Mouse (Mus musculus): ENCODE measurements around the gene Stard3.

The Stard3 gene

DNA sequence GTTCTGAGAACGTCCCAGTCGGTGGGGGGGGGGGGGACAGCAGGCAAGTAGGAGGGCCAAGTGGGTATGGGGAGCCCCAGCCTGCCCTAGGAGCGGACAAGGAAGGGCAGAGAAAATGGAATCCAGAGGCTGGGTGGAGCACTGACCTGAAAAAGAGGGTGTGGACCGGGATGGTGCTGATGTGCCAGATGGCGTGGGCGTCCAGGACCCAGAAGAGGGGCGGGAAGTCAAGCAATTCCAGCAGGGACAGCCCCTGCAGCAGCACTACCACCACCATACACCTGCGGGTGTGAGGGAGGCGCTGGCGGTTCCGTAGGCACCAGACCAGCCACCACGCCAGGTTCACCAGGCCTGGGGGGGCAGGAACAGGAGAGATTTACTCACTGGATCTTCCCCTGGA is 32.0 kb downstream of the Stard3 start:
- DNase-seq (ENCODE audit: extremely low read depth, insufficient read length, low spot score) = no peak

DNA sequence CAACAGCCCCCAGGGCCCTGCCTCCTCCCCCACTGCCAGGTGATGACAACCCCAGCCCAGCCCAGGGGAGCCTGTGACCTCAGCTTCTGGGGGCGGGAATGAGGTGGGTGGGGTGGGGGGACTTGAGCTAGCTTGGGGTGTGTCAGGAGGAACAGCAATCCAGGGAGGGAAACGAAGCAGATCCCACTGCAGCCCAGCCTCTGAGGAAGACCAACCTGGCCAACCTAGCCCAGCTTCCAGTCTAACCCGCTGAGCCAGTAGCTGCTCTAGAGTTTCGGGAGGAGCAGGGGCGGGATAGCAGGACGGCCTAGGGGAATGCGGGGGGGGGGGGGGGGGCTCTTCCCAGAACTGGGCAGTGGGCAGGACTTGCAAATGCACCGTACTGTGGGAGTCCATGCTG is 33.9 kb downstream of the Stard3 start:
- no peak for DNase-seq (ENCODE audit: extremely low read depth, insufficient read length, low spot score)

DNA sequence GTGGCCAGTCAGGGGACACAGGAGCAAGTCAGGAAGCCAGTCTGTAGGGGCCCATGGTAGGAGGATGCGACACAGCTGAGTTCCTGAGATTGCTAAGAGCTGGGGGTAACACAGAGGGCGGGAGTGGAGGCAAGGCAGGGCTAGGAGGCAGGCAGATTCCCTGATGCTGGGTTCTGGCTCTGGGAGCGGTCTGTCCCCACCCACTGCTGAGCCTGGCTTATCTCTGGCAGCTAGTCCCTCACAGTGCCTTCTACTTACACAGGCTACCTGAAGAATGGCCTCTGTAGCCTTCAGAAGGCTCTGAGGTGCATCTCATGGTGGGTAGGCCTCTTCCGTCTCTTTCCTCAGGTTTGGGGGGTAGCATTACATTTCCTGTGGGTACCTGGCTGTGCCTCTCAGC is 34.5 kb downstream of the Stard3 start:
- no peak for DNase-seq (ENCODE audit: extremely low read depth, insufficient read length, low spot score)

DNA sequence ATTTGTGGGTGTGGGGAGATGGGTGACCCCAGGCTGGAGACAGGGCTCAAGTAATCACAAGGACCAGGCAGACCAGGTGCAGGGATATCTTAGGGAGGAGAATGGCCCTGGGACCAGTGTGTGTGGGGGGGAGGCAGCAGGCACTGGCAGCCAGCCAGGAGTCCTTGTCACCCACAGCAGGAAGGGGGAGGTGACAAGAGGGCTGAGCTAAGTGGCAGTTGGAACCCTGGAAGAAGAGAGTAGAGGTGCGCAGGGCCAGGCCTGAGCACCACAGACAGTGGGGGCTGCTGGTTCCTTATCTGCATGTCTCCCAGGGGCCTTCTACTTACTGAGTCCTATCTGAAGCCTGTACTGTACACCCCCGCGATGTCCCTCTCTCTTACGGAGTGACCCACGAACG is 35.1 kb downstream of the Stard3 start:
- no peak for DNase-seq (ENCODE audit: extremely low read depth, insufficient read length, low spot score)

DNA sequence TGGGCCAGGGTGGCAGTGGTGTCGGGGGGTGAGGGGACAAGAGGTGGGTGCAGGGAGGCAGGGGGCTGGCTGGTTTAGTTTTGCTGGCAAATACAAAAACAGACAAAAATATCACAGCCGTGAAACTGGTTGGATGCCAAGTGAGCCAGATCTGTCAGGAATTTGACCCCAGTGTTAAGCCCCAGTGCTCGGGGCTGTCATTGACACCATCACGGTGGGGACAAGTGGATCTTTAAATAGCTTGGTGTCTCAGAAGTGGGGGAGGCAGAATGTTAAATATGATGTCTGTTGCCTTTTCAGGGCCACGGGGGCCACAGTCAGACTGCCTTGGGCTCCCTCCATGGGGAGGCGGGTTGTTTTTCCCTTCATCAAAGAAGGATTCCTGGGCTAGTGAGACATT is 36.1 kb downstream of the Stard3 start:
- no peak for DNase-seq (ENCODE audit: extremely low read depth, insufficient read length, low spot score)

DNA sequence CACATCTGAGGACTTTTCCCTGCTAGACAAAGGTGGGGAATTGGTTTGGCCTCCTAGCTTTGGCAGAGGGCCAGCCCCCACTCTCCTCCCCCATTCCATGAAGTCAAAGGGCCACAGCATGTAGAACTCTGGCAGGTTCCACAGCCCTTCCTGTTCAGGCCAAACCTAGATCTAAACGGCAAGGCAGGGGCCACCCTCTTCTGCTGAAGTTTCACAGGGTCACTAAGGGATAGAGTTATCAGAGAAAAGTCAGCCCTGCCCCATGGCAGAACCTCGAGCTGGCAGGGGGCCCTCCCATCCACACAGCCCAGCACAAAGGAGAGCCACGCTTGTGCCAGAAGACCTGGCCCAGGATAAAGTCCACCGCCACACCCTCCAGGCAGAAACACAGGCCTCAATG is 36.9 kb downstream of the Stard3 start:
- DNase-seq (ENCODE audit: extremely low read depth, insufficient read length, low spot score) = no peak

DNA sequence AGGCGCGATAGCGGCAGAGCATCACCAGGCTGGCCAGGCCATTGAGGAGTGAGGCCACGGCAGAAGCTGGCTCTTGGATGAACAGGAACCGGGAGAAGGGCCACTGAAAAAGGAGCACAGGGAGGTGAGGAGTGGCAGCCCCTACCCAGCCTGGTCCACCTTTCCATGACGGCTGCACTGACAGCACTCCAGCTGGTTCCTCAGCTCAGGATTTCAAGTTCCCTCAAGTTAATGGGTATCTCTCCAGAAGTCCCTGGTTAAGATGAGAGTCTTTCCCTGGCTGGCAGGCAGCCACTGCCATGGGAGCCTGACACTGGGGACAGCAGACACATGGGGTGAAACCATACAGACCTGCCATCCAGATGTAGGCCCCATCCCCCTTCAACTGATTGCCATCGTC is 39.8 kb downstream of the Stard3 start:
- DNase-seq (ENCODE audit: extremely low read depth, insufficient read length, low spot score) = no peak

DNA sequence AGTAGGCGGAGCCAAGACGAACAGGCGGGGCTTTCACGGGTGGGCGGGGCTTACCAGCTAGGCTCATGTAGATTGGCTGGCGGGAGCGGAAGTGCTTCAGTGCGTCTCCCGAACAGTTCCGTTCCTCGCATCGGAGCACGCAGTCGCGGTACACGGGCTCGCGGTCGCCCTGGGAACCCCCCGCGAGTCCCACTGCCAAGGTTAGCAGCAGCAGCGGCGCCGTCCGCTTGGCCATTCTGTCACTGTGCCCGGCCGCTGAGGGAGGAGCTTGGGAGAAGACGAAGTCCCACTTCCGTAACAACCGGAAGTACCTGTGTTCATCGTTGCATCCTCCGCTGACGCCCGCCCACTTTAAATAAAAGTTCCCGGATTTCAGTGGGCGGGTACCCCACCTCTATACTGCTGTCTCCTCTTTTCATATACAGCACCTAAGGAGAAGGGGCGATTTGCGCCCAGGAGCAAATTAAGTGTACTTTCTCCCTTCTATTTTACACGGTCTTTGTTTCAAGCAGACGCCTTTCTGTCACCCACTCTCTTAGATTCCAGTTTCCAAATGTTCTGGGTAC is 42.1 kb downstream of the Stard3 start, which contains the start of gene Pgap3:
Gene Pgap3, minus strand, starts transcription at position 330 of the 566 bp plus-strand sequence.
- DNase-seq (ENCODE audit: extremely low read depth, insufficient read length, low spot score) = peak; percentile 98

DNA sequence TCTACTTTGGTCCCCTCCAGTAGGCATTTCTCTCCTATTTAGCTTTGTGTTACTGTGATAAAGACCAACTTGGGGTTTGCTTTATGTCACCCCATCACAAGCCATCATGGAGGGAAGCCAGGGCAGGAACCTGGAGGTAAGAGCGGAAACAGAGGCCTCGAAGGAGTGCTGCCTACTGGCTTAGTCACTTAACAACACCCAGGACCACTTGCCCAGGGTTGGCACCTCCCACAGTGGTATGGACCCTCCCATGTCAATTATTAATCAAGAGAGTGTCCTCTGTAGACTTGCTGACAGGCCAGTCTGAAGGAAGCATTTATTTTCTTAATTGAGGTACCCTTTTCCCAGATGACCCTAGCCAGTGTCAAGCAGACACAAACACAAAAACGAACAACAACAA is 42.6 kb downstream of the Stard3 start:
- no peak for DNase-seq (ENCODE audit: extremely low read depth, insufficient read length, low spot score)

DNA sequence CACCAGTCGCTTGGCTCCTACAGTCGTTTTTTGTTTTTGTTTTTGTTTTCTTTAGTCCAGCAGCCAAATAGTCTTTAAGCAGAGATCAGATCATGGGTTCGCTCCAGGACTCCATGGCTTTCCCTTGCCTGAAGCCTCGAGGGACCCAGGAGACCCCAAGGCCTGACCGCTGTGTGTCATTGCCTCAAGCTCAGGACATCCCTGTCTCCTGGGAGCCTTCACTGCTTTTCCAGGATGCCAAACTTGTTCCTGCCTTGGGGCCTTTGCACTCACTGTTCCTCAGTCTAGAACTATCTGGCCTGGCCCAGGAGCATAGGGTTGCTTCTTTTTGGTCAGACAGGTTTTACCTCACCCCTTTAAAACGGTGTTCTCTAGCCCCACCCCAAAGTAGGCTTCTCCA is 48.5 kb downstream of the Stard3 start:
- no peak for DNase-seq (ENCODE audit: extremely low read depth, insufficient read length, low spot score)

DNA sequence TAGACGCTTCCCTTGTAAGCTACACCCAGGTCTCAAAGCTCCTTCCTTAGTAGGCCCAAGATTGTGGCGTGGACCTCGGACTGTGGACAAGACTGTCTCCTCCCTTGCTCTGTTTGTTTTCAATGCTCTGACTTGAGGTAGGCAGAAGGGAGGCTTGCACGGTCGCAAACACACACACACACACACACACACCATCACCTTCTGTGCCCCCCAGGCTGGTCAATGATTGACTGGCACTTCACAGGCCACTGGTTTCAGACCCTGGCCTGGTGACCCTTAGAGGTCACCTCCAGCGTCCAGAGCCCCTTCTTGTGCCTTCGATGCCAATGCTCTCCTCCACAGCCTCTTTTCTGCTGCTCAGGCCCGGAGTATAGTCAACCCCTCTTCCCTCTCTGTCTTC is 50.7 kb downstream of the Stard3 start:
- no peak for DNase-seq (ENCODE audit: extremely low read depth, insufficient read length, low spot score)

DNA sequence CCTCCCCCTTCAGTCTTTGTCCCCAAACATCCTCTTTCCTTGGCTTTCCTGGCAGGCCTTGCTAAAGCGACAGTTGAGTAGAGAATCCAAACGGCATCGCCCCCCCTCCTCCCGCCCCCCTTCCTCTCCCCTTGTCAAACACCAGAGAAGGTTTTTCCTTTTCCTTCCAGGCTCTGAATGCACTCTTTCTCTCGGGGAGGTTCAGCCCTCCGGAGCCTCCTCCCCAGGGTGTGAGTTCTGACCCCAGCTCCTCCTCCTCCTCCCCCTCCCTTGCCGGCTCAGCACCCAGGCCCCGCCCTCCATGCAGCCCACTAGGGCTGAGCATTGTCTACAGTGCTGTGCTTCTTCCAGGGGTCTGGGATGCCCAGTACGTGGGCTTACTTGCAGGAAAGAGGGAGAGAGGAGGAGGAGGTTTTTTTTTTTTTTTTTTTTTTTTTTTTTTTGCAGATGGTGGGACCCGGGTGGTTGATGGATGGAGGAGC is 51.2 kb downstream of the Stard3 start:
- no peak for DNase-seq (ENCODE audit: extremely low read depth, insufficient read length, low spot score)

DNA sequence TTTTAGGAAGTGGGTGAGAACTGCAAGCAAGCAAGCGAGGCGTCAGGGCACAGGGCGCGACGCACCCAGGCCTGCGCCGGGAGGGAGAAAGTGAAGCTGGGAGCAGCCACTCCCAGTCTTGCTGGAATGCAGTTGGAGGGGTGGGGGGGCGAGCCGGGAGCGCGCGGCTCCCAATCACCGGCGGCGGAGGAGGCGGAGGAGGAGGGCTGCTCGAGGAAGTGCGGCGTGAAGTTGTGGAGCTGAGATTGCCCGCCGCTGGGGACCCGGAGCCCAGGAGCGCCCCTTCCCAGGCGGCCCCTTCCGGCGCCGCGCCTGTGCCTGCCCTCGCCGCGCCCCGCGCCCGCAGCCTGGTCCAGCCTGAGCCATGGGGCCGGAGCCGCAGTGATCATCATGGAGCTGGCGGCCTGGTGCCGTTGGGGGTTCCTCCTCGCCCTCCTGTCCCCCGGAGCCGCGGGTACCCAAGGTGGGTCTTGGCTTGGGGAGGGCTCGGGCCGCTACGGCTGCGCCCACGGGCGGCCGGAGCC is 54.2 kb downstream of the Stard3 start, which contains the start of gene Erbb2:
Gene Erbb2, plus strand, starts transcription at position 198 of the 524 bp plus-strand sequence.
- DNase-seq (ENCODE audit: extremely low read depth, insufficient read length, low spot score) = peak; percentile 94

DNA sequence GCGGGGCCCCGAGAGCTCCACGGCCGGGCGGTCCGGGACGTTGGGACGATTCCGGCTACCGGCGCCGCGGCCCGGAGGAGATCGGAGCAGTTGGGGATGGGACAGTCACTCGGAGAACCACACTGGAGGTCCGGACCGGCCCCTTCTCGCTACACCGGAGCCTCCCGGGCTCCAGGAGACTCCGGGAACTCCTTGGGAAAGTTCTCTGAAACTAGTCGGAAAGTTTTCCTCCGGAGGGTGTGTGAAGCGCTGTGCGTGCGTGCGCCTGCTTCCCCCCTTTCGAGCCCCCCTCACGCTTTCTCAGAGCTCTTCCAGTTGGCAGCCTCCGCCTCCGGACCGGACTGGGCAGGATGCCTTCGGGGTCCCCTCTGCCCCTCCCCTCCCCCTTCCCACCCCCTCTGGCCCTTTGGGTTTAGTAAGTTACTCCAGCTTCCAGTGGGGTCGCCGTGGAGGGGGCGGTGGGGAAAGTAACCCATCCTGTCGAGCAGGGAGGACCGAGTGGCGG is 54.7 kb downstream of the Stard3 start:
- DNase-seq (ENCODE audit: extremely low read depth, insufficient read length, low spot score) = peak; percentile 61

DNA sequence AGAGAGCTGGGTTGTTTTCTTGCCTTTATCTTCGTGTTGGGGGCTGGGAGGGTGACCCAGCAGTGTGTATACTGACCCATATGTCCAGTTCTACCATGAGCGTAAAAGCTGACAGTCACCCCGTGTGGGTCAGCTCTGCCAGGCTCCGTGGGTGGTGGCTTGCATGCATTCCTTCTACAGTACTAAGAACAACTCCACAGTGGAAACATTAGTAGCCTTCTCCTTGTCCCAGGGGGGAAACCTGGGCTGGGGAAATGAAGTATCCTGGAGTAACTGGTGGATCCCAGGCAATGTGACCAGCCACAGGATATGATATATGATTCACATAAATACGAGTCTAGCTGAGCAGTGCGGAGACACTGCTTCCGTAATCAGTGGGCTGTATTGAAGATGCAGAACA is 55.6 kb downstream of the Stard3 start:
- no peak for DNase-seq (ENCODE audit: extremely low read depth, insufficient read length, low spot score)

DNA sequence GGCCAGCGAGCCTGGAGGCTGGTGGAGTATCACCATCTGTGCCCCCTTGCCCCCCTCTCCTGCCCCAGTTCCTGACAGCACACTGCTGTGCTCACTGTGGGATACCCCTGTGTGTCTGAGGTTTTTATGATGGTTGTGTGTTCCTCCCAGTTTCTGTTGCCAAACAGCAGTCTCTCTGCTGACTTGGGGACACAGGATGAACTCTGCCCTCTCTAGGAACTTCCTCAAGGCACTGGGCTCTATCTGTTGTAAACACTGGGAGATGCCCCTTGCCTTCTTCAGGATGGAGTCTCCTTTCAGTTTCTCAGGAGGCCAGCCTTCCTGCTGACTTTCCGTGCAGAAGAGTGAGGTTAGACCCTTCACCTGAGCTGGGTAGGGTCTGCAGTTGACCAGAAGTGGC is 56.0 kb downstream of the Stard3 start:
- DNase-seq (ENCODE audit: extremely low read depth, insufficient read length, low spot score) = no peak

DNA sequence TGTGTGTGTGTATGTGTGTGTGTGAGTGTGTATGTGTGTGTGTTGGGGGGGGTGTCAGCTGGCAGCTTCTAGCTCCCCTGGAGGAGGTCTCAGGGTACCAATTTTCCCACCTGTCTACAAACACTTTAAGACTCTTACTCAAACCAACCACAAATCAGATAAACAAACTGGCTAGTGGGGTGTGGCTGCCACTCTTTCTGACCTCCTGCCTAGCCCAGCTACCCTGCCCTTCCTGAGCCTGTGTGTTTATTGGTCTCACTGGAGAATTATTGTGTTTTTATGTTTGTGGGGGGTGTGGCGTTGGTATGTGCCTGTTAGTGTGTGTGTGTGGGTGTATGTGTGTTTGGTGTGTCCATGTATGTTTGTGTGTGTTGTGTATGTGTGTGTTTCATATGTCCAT is 58.9 kb downstream of the Stard3 start:
- DNase-seq (ENCODE audit: extremely low read depth, insufficient read length, low spot score) = no peak

DNA sequence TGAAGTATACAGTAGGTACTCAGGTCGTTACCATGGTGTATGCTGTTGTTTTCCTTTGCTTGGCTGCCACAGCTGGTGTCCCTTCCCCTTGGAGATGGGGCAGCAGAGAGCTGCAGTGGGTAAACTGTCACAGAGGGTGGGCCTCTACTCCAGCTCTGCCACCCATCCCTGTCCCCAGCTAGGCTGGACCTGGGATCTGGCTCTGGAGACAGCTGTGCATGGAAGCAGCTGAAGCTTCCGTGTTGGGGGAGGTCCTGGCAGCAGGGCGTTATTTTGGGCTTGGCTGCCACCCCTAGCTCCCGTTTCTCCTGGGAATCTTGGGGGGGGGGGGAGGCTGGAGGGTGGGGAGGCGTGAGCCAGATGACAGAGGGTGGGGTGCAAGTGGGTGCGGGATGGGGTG is 60.1 kb downstream of the Stard3 start:
- DNase-seq (ENCODE audit: extremely low read depth, insufficient read length, low spot score) = no peak

DNA sequence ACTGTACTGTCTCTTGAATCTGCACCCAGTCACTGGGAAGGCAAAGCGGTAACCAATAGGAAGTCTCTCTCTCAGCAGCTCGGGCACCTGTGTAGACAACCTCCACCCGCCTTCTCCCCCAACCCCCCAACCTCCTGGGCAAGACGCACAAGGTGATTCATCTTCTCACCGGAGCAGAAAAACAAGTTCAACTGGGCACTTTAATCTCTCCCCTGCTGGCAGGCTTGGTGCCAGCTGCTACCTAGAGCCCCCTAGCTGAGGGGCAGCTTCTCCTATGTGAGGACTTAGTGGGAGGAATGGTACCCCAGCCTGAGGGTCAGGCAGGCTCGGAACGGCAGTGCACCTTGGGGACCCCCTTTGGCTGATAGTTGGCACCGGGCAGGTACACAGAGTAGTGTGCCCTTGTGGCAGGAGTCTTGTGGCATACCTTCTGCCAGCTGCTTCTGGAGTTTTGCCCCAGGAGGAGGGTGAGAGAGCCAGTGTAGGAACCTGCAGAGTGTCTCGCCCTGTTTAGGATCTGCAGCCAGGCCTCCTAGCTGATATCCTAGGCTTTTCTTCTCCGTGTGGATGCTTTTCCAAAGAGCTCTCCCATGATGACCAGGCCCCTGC is 60.9 kb downstream of the Stard3 start:
- DNase-seq (ENCODE audit: extremely low read depth, insufficient read length, low spot score) = no peak

DNA sequence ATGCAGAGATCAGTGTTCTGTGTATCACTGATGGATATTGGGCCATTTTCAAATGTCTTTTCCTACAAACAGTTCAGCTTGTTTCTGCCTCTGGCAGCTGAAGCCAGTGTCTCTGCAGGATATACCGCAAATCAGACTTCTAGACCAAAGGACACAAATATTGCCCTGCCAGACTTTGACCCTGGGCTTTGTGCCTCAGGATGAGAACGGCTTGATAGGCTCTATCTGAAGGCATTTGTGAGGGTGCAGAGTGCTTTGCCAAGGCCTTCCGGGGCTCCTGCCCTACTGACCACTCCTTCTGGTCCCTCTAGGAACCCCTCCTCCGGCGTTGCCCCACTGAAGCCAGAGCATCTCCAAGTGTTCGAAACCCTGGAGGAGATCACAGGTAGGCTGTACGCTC is 68.4 kb downstream of the Stard3 start:
- DNase-seq (ENCODE audit: extremely low read depth, insufficient read length, low spot score) = no peak

DNA sequence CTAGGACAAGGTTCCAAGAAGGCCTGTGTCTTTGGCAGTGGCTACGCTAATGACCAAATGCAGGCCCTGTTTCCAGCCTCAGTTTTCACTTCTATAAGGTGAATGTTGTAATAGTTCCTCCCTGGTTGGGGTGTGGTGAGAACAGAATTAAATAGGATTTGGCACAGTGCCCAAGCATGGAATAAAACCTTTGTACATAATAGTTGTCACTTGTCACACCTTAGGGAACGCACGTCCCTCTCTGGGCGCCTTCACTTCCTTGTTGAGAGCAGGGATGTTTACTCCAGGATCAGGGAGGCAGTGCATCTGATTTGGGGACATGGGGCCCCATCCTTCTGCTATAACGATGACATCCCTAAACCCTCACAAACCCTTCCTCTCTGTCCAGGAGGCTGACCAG is 70.3 kb downstream of the Stard3 start:
- DNase-seq (ENCODE audit: extremely low read depth, insufficient read length, low spot score) = no peak
